Mouse (Mus musculus): ENCODE data around the gene Tk1. TPM values are rescaled to one million over a fixed set of nuclear protein-coding genes. Genes with fewer than 3 reads are reported as not detected.
A peak's percentile ranks its signal among the peaks of the same experiment; 100 is the strongest.

Gene Tk1
- total and polyA plus RNA-seq, 3 experiments = 172 to 188 TPM; not detected in 1

GRCm38 (mm10) chr11:117822728-117823241 is 3.1 kb downstream of the Tk1 start:
- peaks cover 4 to 16% of the 10 kb centered on the region in 2 experiments; a peak in 3 of 4 replicates for H3K36me3 ChIP-seq (ENCODE audit: control insufficient read depth in 1 of 2, insufficient read depth in 2 of 2, low read length in 2 of 2)
- H3K4me3 ChIP-seq (ENCODE audit: control insufficient read depth in 1 of 2, insufficient read depth in 1 of 2, low read depth in 2 of 2, low read length in 2 of 2) = no peak overlapping the region
- no peak overlapping the region for H3K9ac ChIP-seq (ENCODE audit: control insufficient read depth, low read depth, low read length, poor library complexity, severe bottlenecking)
- no peaks in the 10 kb centered on the region for H3K9me3 ChIP-seq (replicated peaks; ENCODE audit: insufficient read depth, low read length)
- no peaks in the 10 kb centered on the region for H3K27me3 ChIP-seq (ENCODE audit: control insufficient read depth in 1 of 2, insufficient read depth in 2 of 2, low read length in 2 of 2)
- DNase-seq (ENCODE audit: low read depth, low spot score) = no peak
- H3K79me2 ChIP-seq (ENCODE audit: control insufficient read depth, insufficient read depth, low read length, poor library complexity) = peaks cover 24% of the 10 kb centered on the region
- H3K4me1 ChIP-seq (ENCODE audit: control insufficient read depth in 1 of 2, insufficient read depth in 2 of 2, low read length in 2 of 2) = peaks cover 6 to 28% of the 10 kb centered on the region in 2 experiments; a peak in 3 of 4 replicates
- H3K27ac ChIP-seq (ENCODE audit: control insufficient read depth, low read depth, low read length) = no peak overlapping the region
- TF ChIP-seq POLR2A (IDR thresholded peaks at IDR 0.05; ENCODE audit: control insufficient read depth in 1 of 2, insufficient read depth in 1 of 2, low read depth in 1 of 2, low read length in 2 of 2, poor library complexity in 1 of 2) (peak in 1 of 2 experiments; percentile 25; a peak in 1 of 4 replicates), NRF1 (IDR thresholded peaks at IDR 0.05; ENCODE audit: insufficient read depth, low read depth, low read length, poor library complexity, severe bottlenecking) (no peak)

GRCm38 (mm10) chr11:117821868-117822267 is 4.0 kb downstream of the Tk1 start:
- Histone ChIP-seq H3K27ac (ENCODE audit: control insufficient read depth, low read depth, low read length) (no peak overlapping the region), H3K9me3 (replicated peaks; ENCODE audit: insufficient read depth, low read length) (no peaks in the 10 kb centered on the region), H3K79me2 (ENCODE audit: control insufficient read depth, insufficient read depth, low read length, poor library complexity) (peaks cover 24% of the 10 kb centered on the region), H3K9ac (ENCODE audit: control insufficient read depth, low read depth, low read length, poor library complexity, severe bottlenecking) (no peak overlapping the region), H3K4me1 (ENCODE audit: control insufficient read depth in 1 of 2, insufficient read depth in 2 of 2, low read length in 2 of 2) (peaks cover 3 to 18% of the 10 kb centered on the region in 2 experiments; a peak in 3 of 4 replicates), H3K27me3 (ENCODE audit: control insufficient read depth in 1 of 2, insufficient read depth in 2 of 2, low read length in 2 of 2) (no peaks in the 10 kb centered on the region), H3K4me3 (ENCODE audit: control insufficient read depth in 1 of 2, insufficient read depth in 1 of 2, low read depth in 2 of 2, low read length in 2 of 2) (no peak overlapping the region), H3K36me3 (ENCODE audit: control insufficient read depth in 1 of 2, insufficient read depth in 2 of 2, low read length in 2 of 2) (peaks cover 4 to 12% of the 10 kb centered on the region in 2 experiments; a peak in 2 of 4 replicates)
- no peak for DNase-seq (ENCODE audit: low read depth, low spot score)
- TF ChIP-seq TBP (IDR thresholded peaks at IDR 0.05; ENCODE audit: low read depth, low read length) (no peak), MYB (IDR thresholded peaks at IDR 0.05; ENCODE audit: low read depth, low read length) (no peak), SIN3A (IDR thresholded peaks at IDR 0.05; ENCODE audit: low read length) (no peak), MYC (IDR thresholded peaks at IDR 0.05; ENCODE audit: low read depth, low read length) (no peak), NRF1 (IDR thresholded peaks at IDR 0.05; ENCODE audit: insufficient read depth, low read depth, low read length, poor library complexity, severe bottlenecking) (no peak), POLR2AphosphoS5 (IDR thresholded peaks at IDR 0.05; ENCODE audit: borderline replicate concordance, low read depth, low read length) (no peak)

DNA sequence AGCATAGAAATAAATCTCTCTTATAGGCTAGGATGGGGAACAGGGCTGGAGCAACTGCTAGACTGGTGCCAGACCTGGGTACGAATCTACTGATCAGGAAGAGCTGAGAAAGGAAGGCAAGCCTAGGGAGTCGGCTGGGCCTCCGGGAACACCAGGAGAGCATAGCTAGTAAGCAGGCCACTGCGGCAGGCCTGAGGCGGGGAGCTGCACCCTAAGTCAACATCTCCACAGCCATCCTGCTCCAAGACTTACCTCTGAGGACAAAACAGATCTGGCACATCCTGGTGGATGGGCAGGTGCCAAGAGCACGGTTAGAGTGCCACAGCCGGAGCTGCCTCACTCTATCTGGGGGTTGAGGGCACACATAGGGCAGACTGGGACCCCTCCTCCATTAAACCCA is 5.7 kb downstream of the Tk1 start:
- H3K9me3 ChIP-seq (replicated peaks; ENCODE audit: insufficient read depth, low read length) = no peaks in the 10 kb centered on the region
- TF ChIP-seq ZC3H11A (IDR thresholded peaks at IDR 0.05; ENCODE audit: low read depth, low read length) = no peak
- TF ChIP-seq POLR2AphosphoS2 (IDR thresholded peaks at IDR 0.05; ENCODE audit: low read length) = no peak
- TF ChIP-seq ZMIZ1 (IDR thresholded peaks at IDR 0.05; ENCODE audit: low read depth, low read length) = 0 out of 2 replicates have a peak, but pooled peaks have one; percentile 10
- TF ChIP-seq POLR2A (IDR thresholded peaks at IDR 0.05; ENCODE audit: control insufficient read depth in 1 of 2, insufficient read depth in 1 of 2, low read depth in 1 of 2, low read length in 2 of 2, poor library complexity in 1 of 2) = peak in 1 of 2 experiments; percentile 10; a peak in 1 of 4 replicates
- no peak for TF ChIP-seq MXI1 (IDR thresholded peaks at IDR 0.05; ENCODE audit: low read depth, low read length)

More for the DNA sequence above, 5.7 kb downstream of the Tk1 start:
- no peak for DNase-seq (ENCODE audit: low read depth, low spot score)
- Histone ChIP-seq H3K27me3 (ENCODE audit: control insufficient read depth in 1 of 2, insufficient read depth in 2 of 2, low read length in 2 of 2) (no peaks in the 10 kb centered on the region), H3K36me3 (ENCODE audit: control insufficient read depth in 1 of 2, insufficient read depth in 2 of 2, low read length in 2 of 2) (peaks cover 6 to 12% of the 10 kb centered on the region in 2 experiments; a peak in 2 of 4 replicates), H3K9ac (ENCODE audit: control insufficient read depth, low read depth, low read length, poor library complexity, severe bottlenecking) (no peak overlapping the region), H3K4me1 (ENCODE audit: control insufficient read depth in 1 of 2, insufficient read depth in 2 of 2, low read length in 2 of 2) (peaks cover 3 to 12% of the 10 kb centered on the region in 2 experiments; a peak in 3 of 4 replicates), H3K27ac (ENCODE audit: control insufficient read depth, low read depth, low read length) (no peak overlapping the region), H3K79me2 (ENCODE audit: control insufficient read depth, insufficient read depth, low read length, poor library complexity) (peaks cover 19% of the 10 kb centered on the region), H3K4me3 (ENCODE audit: control insufficient read depth in 1 of 2, insufficient read depth in 1 of 2, low read depth in 2 of 2, low read length in 2 of 2) (no peak overlapping the region)

Data from MEL (cell line).